Mouse (Mus musculus): ENCODE data around the gene Nrd1.

Nrd1 gene

GRCm38 (mm10) chr4:108999999-109000950 is at the start of gene Nrd1:
TSS of gene Nrd1 (plus strand) at chr4:109000655.
- DNase-seq = peak; percentile 100

GRCm38 (mm10) chr4:108951663-108952062 is 48.8 kb upstream of the Nrd1 start:
- no peak for DNase-seq

GRCm38 (mm10) chr4:108959696-108960095 is 40.8 kb upstream of the Nrd1 start:
- no peak for DNase-seq

- no peak for DNase-seq
Measured at GRCm38 (mm10) chr4:108960619-108961460, 39.6 kb upstream of the Nrd1 start.

- no peak for DNase-seq
Measured at GRCm38 (mm10) chr4:108963017-108963416, 37.4 kb upstream of the Nrd1 start.

- no peak for DNase-seq
Measured at GRCm38 (mm10) chr4:108969517-108969916, 30.9 kb upstream of the Nrd1 start.

GRCm38 (mm10) chr4:108971054-108971453 is 29.4 kb upstream of the Nrd1 start:
- no peak for DNase-seq

GRCm38 (mm10) chr4:108976458-108977071 is 23.9 kb upstream of the Nrd1 start:
- peak; percentile 72 for DNase-seq

GRCm38 (mm10) chr4:108986833-108987472 is 13.5 kb upstream of the Nrd1 start:
- DNase-seq = no peak

- no peak for DNase-seq
Measured at GRCm38 (mm10) chr4:108987473-108987842, 13.0 kb upstream of the Nrd1 start.

- no peak for DNase-seq
Measured at GRCm38 (mm10) chr4:108989430-108989829, 11.0 kb upstream of the Nrd1 start.

GRCm38 (mm10) chr4:108990032-108990431 is 10.4 kb upstream of the Nrd1 start:
- no peak for DNase-seq

- DNase-seq = no peak
Measured at GRCm38 (mm10) chr4:108990571-108990970, 9.9 kb upstream of the Nrd1 start.

GRCm38 (mm10) chr4:108991811-108992210 is 8.6 kb upstream of the Nrd1 start:
- DNase-seq = no peak

- DNase-seq = no peak
Measured at GRCm38 (mm10) chr4:108992978-108993377, 7.5 kb upstream of the Nrd1 start.

- no peak for DNase-seq
Measured at GRCm38 (mm10) chr4:109000961-109001360, 506 bp downstream of the Nrd1 start.

GRCm38 (mm10) chr4:109008046-109008445 is 7.6 kb downstream of the Nrd1 start:
- no peak for DNase-seq

GRCm38 (mm10) chr4:109014091-109014490 is 13.6 kb downstream of the Nrd1 start:
- DNase-seq = no peak

- DNase-seq = no peak
Measured at GRCm38 (mm10) chr4:109017441-109017840, 17.0 kb downstream of the Nrd1 start.

- DNase-seq = no peak
Measured at GRCm38 (mm10) chr4:109019301-109019700, 18.8 kb downstream of the Nrd1 start.

GRCm38 (mm10) chr4:109021976-109022375 is 21.5 kb downstream of the Nrd1 start:
- DNase-seq = no peak

GRCm38 (mm10) chr4:109025061-109025460 is 24.6 kb downstream of the Nrd1 start:
- DNase-seq = no peak

GRCm38 (mm10) chr4:109026543-109026942 is 26.1 kb downstream of the Nrd1 start:
- no peak for DNase-seq
